Mouse (Mus musculus) forebrain, embryonic 13.5 days (tissue): ENCODE results near the gene Gm42417. TPM values are rescaled to one million over a fixed set of nuclear protein-coding genes. Genes with fewer than 3 reads are reported as not detected.

Source experiments
- ATAC-seq: fragments of 200-750 bp; cut with Nextera tagmentation; 2 replicates; pipeline ENCODE4 v1.8.0; 2017
- H3K27ac ChIP-seq: fragments of 300-500 bp; sonication (generic); 2 replicates; pipeline ENCODE4 v1.5.1; 2015; ENCODE audit warnings: inconsistent platforms, mild to moderate bottlenecking, moderate library complexity
- H3K27me3 ChIP-seq: fragments of 300-500 bp; sonication (generic); 2 replicates; pipeline ENCODE4 v1.6.1; 2015; ENCODE audit warnings: mild to moderate bottlenecking, inconsistent platforms
- H3K36me3 ChIP-seq: fragments of 300-500 bp; sonication (generic); 2 replicates; pipeline ENCODE4 v1.6.1; 2015; ENCODE audit warnings: mild to moderate bottlenecking, inconsistent platforms; ENCODE audit not compliant: poor library complexity, severe bottlenecking
- H3K4me1 ChIP-seq: fragments of 300-500 bp; sonication (generic); 2 replicates; pipeline ENCODE4 v1.6.1; 2015; ENCODE audit warnings: inconsistent platforms
- H3K4me2 ChIP-seq: fragments of 300-500 bp; sonication (generic); 2 replicates; pipeline ENCODE4 v1.6.1; 2015; ENCODE audit warnings: inconsistent platforms, mild to moderate bottlenecking, moderate library complexity
- H3K4me3 ChIP-seq: fragments of 300-500 bp; sonication (generic); 2 replicates; pipeline ENCODE4 v1.5.1; 2015; ENCODE audit warnings: mild to moderate bottlenecking, inconsistent platforms
- H3K9ac ChIP-seq: fragments of 300-500 bp; sonication (generic); 2 replicates; pipeline ENCODE4 v1.6.1; 2015; ENCODE audit warnings: mild to moderate bottlenecking, inconsistent platforms
- H3K9me3 ChIP-seq: fragments of 300-500 bp; sonication (generic); replicated peaks from 2 replicates; pipeline ENCODE4 v1.6.1; 2016; ENCODE audit warnings: inconsistent platforms
- WGBS: fragments of 180-500 bp; shearing (Covaris S2); methylation state at CpG from one replicate; pipeline ENCODE4 v1.1.7; 2015; 5-methylcytosine and 5-hydroxymethylcytosine counted together
- polyA plus RNA-seq: library from polyadenylated mRNA; unstranded; fragments of >200 nt; fragmentation: Nextera tagmentation; extraction: Ambion mirVana; gene quantifications from 2 replicates; pipeline ENCODE4 v1.2.1, GENCODE M21; 2015

The Gm42417 gene
- polyA plus RNA-seq, 1 experiment from 2014 or later, result 0.30 TPM

GRCm38 (mm10) chr1:36550075-36550863, 11.0 kb upstream of the Gm42417 start:
- Histone ChIP-seq H3K9ac (no peak overlapping the region), H3K27me3 (no peaks in the 10 kb centered on the region), H3K9me3 (no peaks in the 10 kb centered on the region), H3K36me3 (peaks cover 74% of the 10 kb centered on the region), H3K4me1 (peaks cover 55% of the 10 kb centered on the region), H3K27ac (no peak overlapping the region), H3K4me3 (no peak overlapping the region), H3K4me2 (no peak overlapping the region)
- WGBS, result 79% methylated on average over 20 of the region's 20 CpGs
- ATAC-seq, result no peak

- H3K36me3 ChIP-seq, result peaks cover 66% of the 10 kb centered on the region
- H3K4me3 ChIP-seq, result no peak overlapping the region
- peaks cover 47% of the 10 kb centered on the region for H3K4me1 ChIP-seq
- ATAC-seq, result no peak
- H3K27ac ChIP-seq, result no peak overlapping the region
- no peaks in the 10 kb centered on the region for H3K9me3 ChIP-seq
- H3K27me3 ChIP-seq, result no peaks in the 10 kb centered on the region
- no peak overlapping the region for H3K9ac ChIP-seq
- 90% methylated on average over 18 of the region's 18 CpGs for WGBS
- H3K4me2 ChIP-seq, result no peak overlapping the region
Measured at GRCm38 (mm10) chr1:36549491-36549890, 10.3 kb upstream of the Gm42417 start.

DNA sequence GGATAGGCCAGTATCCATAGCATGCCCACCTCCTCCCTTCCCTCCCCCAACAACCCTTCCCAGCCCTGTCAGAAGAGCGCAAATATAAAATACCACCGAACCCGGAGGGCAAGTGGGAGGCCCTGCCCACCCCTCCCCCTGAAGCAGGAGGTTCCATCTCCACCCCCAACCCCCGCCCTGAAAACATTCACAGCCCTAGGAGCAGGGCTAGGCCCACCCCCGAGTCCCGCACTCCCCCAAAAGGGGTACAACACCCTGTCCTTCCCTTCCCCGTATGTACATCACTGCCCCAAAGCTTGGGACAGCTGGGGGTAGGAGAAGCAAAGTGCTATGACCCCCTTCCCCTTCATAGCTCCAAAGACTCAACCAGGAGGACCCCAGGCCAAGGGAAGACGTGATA, 9.5 kb upstream of the Gm42417 start:
- H3K4me1 ChIP-seq, result peaks cover 40% of the 10 kb centered on the region
- 0 out of 2 replicates have a peak overlapping the region, but pooled peaks have one; percentile 16 for H3K27ac ChIP-seq
- no peak overlapping the region for H3K4me3 ChIP-seq
- H3K36me3 ChIP-seq, result peaks cover 59% of the 10 kb centered on the region
- no peak overlapping the region for H3K4me2 ChIP-seq
- no peaks in the 10 kb centered on the region for H3K27me3 ChIP-seq
- no peak overlapping the region for H3K9ac ChIP-seq
- WGBS, result 63% methylated on average over 8 of the region's 8 CpGs
- no peak for ATAC-seq
- no peaks in the 10 kb centered on the region for H3K9me3 ChIP-seq

DNA sequence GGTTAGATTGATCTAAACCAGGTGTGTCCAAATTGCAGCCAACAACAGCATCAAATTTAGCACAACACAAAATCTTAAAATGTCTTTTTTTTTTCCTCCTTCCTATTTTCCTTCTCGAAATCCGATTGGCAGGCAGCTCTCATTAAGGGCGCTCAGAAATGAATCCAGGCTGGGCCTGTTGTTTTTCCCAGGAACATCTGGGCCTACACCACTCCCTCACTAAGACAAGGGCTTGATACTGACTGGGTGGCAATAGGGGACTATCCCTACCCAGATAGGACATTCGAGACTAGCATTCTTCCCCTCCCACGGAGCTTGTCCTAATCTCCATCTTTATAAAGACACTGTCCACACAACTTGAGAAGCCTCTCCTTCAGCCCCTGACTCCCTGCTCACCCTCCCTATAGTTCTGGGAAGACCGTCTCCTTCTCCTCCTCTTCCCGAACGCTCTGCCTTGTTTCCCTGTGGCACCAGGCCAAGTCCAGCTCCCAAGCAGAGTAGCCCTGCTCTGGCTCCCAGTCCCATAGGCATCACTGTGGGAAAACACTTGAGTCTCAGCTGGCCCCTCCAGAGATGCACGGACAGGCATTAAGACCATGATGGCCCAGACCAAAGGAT, 8.9 kb upstream of the Gm42417 start:
- Histone ChIP-seq H3K9me3 (no peaks in the 10 kb centered on the region), H3K36me3 (peaks cover 52% of the 10 kb centered on the region), H3K4me3 (no peak overlapping the region), H3K4me2 (no peak overlapping the region), H3K9ac (peak overlapping the region; percentile 52), H3K27ac (peak overlapping the region; percentile 49), H3K4me1 (peaks cover 38% of the 10 kb centered on the region), H3K27me3 (no peaks in the 10 kb centered on the region)
- no peak for ATAC-seq
- 22% methylated on average over 9 of the region's 9 CpGs for WGBS

DNA sequence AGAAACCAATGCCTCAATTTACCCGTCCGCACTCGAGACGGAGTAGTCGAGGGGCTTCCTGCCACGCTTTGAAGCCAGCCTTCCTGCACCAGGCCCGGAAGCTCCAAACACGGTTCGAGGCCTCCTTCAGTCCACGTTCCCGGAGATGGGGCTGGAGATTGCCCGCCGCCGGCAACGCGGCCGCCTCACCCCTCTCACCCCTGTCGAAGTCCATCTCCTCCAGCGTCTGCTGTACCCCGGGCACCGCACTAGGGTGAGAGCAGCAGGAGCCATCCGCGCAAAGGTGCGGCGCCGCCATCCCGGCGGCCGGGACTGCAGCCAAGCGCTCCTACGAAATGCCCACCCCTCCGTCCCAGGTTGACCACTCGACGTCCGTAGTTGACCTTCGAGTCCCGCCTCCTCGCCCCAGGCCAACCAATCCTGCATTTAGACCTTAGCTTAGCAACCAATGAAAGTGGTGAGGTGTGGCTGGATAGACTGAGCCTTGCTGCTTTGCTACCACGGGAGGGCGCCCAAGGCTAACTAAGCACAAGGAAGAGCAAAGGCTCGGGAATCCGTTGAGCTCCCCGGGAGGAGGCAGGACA, 7.8 kb upstream of the Gm42417 start, which contains the start of gene Ankrd39:
Ankrd39 (minus strand) TSS at position 558 of the 584 bp plus-strand sequence.
- peaks cover 46% of the 10 kb centered on the region for H3K36me3 ChIP-seq
- H3K27me3 ChIP-seq, result no peaks in the 10 kb centered on the region
- H3K4me2 ChIP-seq, result peak within 1 kb of the TSS; percentile 76
- H3K4me1 ChIP-seq, result peaks cover 35% of the 10 kb centered on the region
- peak within 1 kb of the TSS; percentile 81 for H3K9ac ChIP-seq
- ATAC-seq, result peak; percentile 98
- H3K9me3 ChIP-seq, result no peaks in the 10 kb centered on the region
- WGBS, result under 1% methylated on average over 43 of the region's 43 CpGs
- peak within 1 kb of the TSS; percentile 63 for H3K4me3 ChIP-seq
- H3K27ac ChIP-seq, result peak within 1 kb of the TSS; percentile 49

DNA sequence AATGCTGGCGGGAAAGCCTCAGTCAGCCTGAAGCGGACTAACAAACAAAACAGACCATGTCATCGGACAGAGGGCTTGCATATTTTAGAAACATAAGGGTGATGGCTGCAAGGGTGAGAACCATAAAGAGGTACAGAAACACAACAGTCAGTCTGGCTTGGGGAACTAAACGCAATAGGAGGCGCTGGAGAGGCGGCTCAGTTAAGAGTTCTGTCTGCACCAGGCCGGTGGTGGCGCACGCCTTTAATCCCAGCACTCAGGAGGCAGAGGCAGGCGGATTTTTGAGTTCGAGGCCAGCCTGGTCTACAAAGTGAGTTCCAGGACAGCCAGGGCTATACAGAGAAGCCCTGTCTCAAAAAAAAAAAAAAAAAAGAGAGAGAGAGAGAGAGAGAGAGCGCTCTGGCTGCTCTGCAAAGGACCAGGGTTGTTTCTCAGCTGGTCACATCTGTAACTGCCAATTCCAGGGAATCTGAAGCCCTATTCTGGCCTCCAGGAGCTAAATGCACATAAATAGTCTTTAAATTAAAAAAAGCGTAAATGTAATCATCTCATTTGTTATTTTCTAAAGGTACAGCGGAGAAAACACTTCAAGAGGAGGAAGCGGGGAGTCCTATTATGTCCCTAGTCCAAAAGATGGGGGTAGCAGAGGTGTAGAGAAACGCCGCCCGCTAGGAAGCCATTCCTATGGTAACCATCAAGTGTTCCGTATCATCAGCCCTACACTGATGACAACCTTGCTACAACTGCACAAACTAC, 6.8 kb upstream of the Gm42417 start:
- Histone ChIP-seq H3K4me3 (peak overlapping the region; percentile 63), H3K9ac (peak overlapping the region; percentile 81; the same call in 1 of the 2 replicates), H3K4me1 (peaks cover 31% of the 10 kb centered on the region), H3K9me3 (no peaks in the 10 kb centered on the region), H3K36me3 (peaks cover 45% of the 10 kb centered on the region), H3K27ac (no peak overlapping the region), H3K27me3 (no peaks in the 10 kb centered on the region), H3K4me2 (peak overlapping the region; percentile 76)
- ATAC-seq, result no peak
- 69% methylated on average over 19 of the region's 19 CpGs for WGBS

DNA sequence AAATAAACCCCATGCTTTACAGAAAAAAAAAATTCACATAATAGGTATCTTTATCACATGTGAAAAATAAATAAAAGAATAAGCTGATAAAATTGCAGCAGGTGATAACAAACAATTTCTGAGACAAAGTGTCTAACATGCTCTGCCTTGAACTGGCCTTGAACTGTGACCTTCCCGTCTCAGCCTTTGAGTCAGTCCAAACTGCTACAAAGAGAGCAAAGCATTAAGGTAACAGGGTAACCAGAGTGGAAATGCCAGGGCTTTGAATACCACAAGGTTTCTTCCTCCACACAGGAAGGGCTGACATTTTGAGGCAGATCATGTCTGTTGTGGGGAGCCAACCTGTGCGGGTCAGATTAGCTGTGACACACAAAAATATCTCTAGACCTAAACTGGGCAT, 6.2 kb upstream of the Gm42417 start:
- no peak overlapping the region for H3K4me3 ChIP-seq
- peaks cover 44% of the 10 kb centered on the region for H3K36me3 ChIP-seq
- no peak overlapping the region for H3K27ac ChIP-seq
- peaks cover 31% of the 10 kb centered on the region for H3K4me1 ChIP-seq
- H3K4me2 ChIP-seq, result no peak overlapping the region
- WGBS, result 87% methylated on average over 2 of the region's 2 CpGs
- no peaks in the 10 kb centered on the region for H3K27me3 ChIP-seq
- no peak overlapping the region for H3K9ac ChIP-seq
- no peaks in the 10 kb centered on the region for H3K9me3 ChIP-seq
- no peak for ATAC-seq

GRCm38 (mm10) chr1:36542925-36543324, 3.7 kb upstream of the Gm42417 start:
- Histone ChIP-seq H3K27ac (no peak overlapping the region), H3K4me1 (peaks cover 14% of the 10 kb centered on the region), H3K9me3 (no peaks in the 10 kb centered on the region), H3K4me3 (no peak overlapping the region), H3K27me3 (no peaks in the 10 kb centered on the region), H3K9ac (no peak overlapping the region), H3K4me2 (no peak overlapping the region), H3K36me3 (peaks cover 39% of the 10 kb centered on the region)
- 96% methylated on average over 9 of the region's 9 CpGs for WGBS
- ATAC-seq, result no peak

- Histone ChIP-seq H3K27me3 (no peaks in the 10 kb centered on the region), H3K9ac (no peak overlapping the region), H3K4me1 (peaks cover 12% of the 10 kb centered on the region), H3K9me3 (no peaks in the 10 kb centered on the region), H3K36me3 (peaks cover 38% of the 10 kb centered on the region), H3K27ac (no peak overlapping the region), H3K4me2 (no peak overlapping the region), H3K4me3 (no peak overlapping the region)
- no peak for ATAC-seq
- 92% methylated on average over 16 of the region's 16 CpGs for WGBS
Measured at GRCm38 (mm10) chr1:36541844-36542243, 2.6 kb upstream of the Gm42417 start.

- H3K9ac ChIP-seq, result no peak overlapping the region
- no peak overlapping the region for H3K4me2 ChIP-seq
- peaks cover 5% of the 10 kb centered on the region for H3K4me1 ChIP-seq
- no peaks in the 10 kb centered on the region for H3K27me3 ChIP-seq
- peaks cover 38% of the 10 kb centered on the region for H3K36me3 ChIP-seq
- no peak for ATAC-seq
- no peak overlapping the region for H3K27ac ChIP-seq
- WGBS, result 93% methylated on average over 12 of the region's 12 CpGs
- no peak overlapping the region for H3K4me3 ChIP-seq
- H3K9me3 ChIP-seq, result no peaks in the 10 kb centered on the region
Measured at GRCm38 (mm10) chr1:36540807-36541206, 1.6 kb upstream of the Gm42417 start.

DNA sequence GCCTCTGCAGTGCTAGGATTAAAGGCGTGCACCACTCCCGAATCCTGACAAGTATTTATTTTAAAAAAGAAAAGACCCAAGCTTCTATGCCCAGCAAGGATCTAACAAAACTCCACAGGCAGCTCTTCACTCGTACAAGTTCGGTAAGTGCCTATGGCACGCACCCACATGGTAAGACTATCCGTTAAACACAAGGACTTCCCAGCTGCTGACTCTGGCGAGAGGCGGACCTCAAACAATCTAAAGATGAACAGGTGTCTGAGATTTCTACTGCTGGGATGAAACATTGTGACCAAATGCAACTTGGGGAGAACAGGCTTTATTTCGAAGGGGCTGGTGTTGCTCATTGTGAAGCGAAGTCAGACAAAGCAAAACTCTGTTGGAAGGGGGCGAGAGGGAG, 903 bp upstream of the Gm42417 start:
- H3K9me3 ChIP-seq, result no peaks in the 10 kb centered on the region
- 89% methylated on average over 11 of the region's 11 CpGs for WGBS
- H3K36me3 ChIP-seq, result peaks cover 38% of the 10 kb centered on the region
- H3K4me3 ChIP-seq, result no peak overlapping the region
- H3K27me3 ChIP-seq, result no peaks in the 10 kb centered on the region
- no peak overlapping the region for H3K4me2 ChIP-seq
- ATAC-seq, result no peak
- H3K9ac ChIP-seq, result no peak overlapping the region
- H3K27ac ChIP-seq, result no peak overlapping the region
- peaks cover 5% of the 10 kb centered on the region for H3K4me1 ChIP-seq

DNA sequence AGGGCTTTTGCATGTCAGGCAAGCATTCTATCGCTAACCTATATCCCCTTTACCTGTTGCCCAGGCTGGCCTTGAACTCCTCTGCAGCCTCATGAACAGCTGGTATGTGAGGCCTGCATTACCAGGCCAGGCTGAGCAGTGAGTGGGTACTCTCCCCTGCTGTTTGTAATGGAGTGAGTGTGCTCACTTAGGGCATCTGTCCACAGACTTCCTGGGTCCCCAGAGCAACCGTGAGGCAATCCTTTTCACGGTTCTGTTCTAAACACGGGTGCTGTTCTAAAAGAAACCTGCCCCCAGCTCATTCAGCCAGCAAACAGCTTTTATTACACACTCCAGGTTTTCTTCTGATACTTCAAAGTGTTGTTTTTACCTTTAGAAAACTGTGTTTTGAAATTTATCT, 502 bp downstream of the Gm42417 start:
- Histone ChIP-seq H3K27ac (no peak overlapping the region), H3K9me3 (no peaks in the 10 kb centered on the region), H3K4me3 (no peak overlapping the region), H3K4me1 (peaks cover 5% of the 10 kb centered on the region), H3K27me3 (no peaks in the 10 kb centered on the region), H3K36me3 (peaks cover 38% of the 10 kb centered on the region), H3K9ac (no peak overlapping the region), H3K4me2 (no peak overlapping the region)
- WGBS, result 84% methylated on average over 4 of the region's 4 CpGs
- ATAC-seq, result no peak
